Mouse (Mus musculus) heart, adult 2 months (tissue): ENCODE data around the gene Gm42906.

ENCODE experiments used
- CTCF ChIP-seq: fragments of 200-600 bp; IDR thresholded peaks from 2 replicates; pipeline ENCODE4 v1.8.1; 2022; ENCODE audit warnings: antibody characterized with exemption, mild to moderate bottlenecking, moderate library complexity
- EP300 ChIP-seq: fragments of 200-500 bp; IDR thresholded peaks from 2 replicates; pipeline ENCODE4 v1.6.1; 2011; ENCODE audit warnings: low read depth, low read length, control low read depth; ENCODE audit not compliant: insufficient read depth

GRCm38 (mm10) chr5:151218689-151219115 is 209.3 kb downstream of the Gm42906 start:
- TF ChIP-seq EP300 (no peak), CTCF (no peak)
